Mouse (Mus musculus): Measurements from ENCODE around the gene Hook1.

DNA sequence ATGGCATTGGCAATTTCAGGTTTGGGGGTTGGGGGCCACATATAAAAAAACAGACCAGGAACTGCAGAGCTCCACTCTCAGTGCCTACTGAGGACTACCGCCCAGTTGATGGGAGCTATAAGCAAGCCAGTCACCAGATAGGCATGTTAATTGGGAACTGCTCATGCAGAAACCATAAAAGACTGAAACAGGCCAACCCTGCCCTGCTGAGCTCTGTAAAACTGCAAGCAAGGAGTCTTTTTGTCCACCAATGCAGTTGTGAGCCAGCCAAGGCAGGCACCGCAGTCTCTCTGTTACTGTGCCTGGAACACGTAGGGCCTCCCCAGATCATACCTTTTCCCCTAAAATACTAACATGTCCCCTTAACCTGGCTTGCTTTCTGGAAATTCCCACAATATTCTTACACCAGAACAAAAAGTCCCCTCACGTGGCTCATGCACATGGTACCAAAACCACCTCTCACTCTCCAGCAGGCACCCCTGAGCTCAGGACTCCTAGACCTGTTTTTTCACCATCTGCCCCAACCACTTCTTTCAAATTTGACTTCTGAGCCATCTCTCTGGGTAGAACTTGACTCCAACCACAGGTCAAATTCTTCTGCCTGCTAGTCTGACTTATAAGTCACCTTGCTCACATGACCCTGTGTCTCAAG lies 32.5 kb upstream of the Hook1 start:
- TF ChIP-seq CTCF (IDR thresholded peaks at IDR 0.05): no peak
- TF ChIP-seq EP300 (IDR thresholded peaks at IDR 0.05; ENCODE audit: insufficient read depth, low read depth, low read length): no peak
- no peak for TF ChIP-seq POLR2A (IDR thresholded peaks at IDR 0.05; ENCODE audit: insufficient read depth, low read depth, low read length)

All from heart, adult 2 months (tissue).